Mouse (Mus musculus): ENCODE data around the gene Cldn13.
"Not testable (repeated sequence)": the region's sequence is repeated elsewhere in the genome, so short reads cannot be mapped to it uniquely, and the experiment has no call there.

GRCm38 (mm10) chr5:134933686-134934085 lies 18.4 kb upstream of the Cldn13 start:
- not testable (repeated sequence) for TF ChIP-seq CTCF, EP300 (IDR thresholded peaks at IDR 0.05; ENCODE audit: low read depth)

All from liver, postnatal 0 days (tissue).